Mouse (Mus musculus): Measurements from ENCODE around the gene Orm1.

- TF ChIP-seq CEBPB (IDR thresholded peaks at IDR 0.05; ENCODE audit: insufficient read depth, poor library complexity, severe bottlenecking), result no peak
- no peak for TF ChIP-seq MYOG (IDR thresholded peaks at IDR 0.05; ENCODE audit: control insufficient read depth in 1 of 3, insufficient read depth in 1 of 3, insufficient read length in 2 of 3, low read depth in 2 of 3)
- no peak for TF ChIP-seq POLR2A (IDR thresholded peaks at IDR 0.05; ENCODE audit: insufficient read length, low read depth)
- TF ChIP-seq POLR2AphosphoS2 (IDR thresholded peaks at IDR 0.05; ENCODE audit: insufficient read length, low read depth), result no peak
- TF ChIP-seq SRF (IDR thresholded peaks at IDR 0.05; ENCODE audit: control insufficient read depth, insufficient read length, low read depth), result no peak
- TF ChIP-seq REST (IDR thresholded peaks at IDR 0.05; ENCODE audit: insufficient read depth, insufficient read length), result no peak
- TF ChIP-seq MAX (IDR thresholded peaks at IDR 0.05; ENCODE audit: low read depth), result no peak
- no peak for TF ChIP-seq TCF12 (IDR thresholded peaks at IDR 0.05; ENCODE audit: insufficient read depth, poor library complexity, severe bottlenecking)
- TF ChIP-seq USF1 (IDR thresholded peaks at IDR 0.05; ENCODE audit: low read depth), result no peak
- no peak for TF ChIP-seq E2F4 (IDR thresholded peaks at IDR 0.05; ENCODE audit: insufficient read depth)
- TF ChIP-seq MYOD1 (IDR thresholded peaks at IDR 0.05; ENCODE audit: control insufficient read depth in 1 of 3, insufficient read length in 2 of 3, low read depth in 2 of 3), result no peak
- no peak for TF ChIP-seq TCF3 (IDR thresholded peaks at IDR 0.05; ENCODE audit: insufficient read length, low read depth)
Measured at GRCm38 (mm10) chr4:63346659-63347058, 2.3 kb downstream of the Orm1 start.

Data from myocyte (in vitro differentiated cells).